Mouse (Mus musculus): ENCODE measurements around the gene Plekha1. TPM values are rescaled to one million over a fixed set of nuclear protein-coding genes. Genes with fewer than 3 reads are reported as not detected.

Plekha1 gene
- polyA plus RNA-seq, 1 experiment from 2014 or later, result 57.2 TPM

DNA sequence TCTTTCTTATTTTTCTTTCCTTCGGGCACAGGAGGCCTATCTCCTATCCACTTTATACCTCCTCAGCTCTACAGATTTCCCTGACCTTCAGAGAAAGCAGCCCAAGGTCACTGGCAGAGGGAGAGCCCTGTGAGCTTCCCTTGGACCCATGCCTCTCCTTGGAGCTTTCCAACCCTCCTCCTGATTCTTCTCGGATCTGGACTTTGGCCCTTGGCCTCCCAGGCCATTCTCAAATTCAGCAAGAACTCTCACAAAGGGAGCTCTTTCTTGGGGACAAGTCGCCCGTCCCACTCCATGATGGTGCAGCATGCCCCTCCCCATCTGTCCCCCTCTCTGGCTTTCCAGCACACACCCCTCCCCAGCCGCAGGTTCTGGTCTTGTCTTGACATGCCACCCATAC lies 85.4 kb downstream of the Plekha1 start:
- no peaks in the 10 kb centered on the region for H3K36me3 ChIP-seq (ENCODE audit: control insufficient read depth, insufficient read depth, low read length)
- no peaks in the 10 kb centered on the region; the same call in 1 of the 2 replicates for H3K4me1 ChIP-seq (ENCODE audit: control insufficient read depth, insufficient read depth, low read length)
- no peak overlapping the region for H3K9ac ChIP-seq (ENCODE audit: low read length)
- no peaks in the 10 kb centered on the region for H3K9me3 ChIP-seq (replicated peaks; ENCODE audit: control insufficient read depth, low read length)
- WGBS, result 82% methylated on average over 5 of the region's 5 CpGs
- ATAC-seq (ENCODE audit: insufficient read depth, low FRiP score), result no peak
- H3K27ac ChIP-seq (ENCODE audit: low read length), result no peak overlapping the region
- H3K27me3 ChIP-seq (ENCODE audit: control insufficient read depth, insufficient read depth, low read length), result no peaks in the 10 kb centered on the region
- H3K4me2 ChIP-seq (ENCODE audit: low read depth, low read length), result no peak overlapping the region
- H3K4me3 ChIP-seq (replicated peaks; ENCODE audit: low read length), result no peak overlapping the region

DNA sequence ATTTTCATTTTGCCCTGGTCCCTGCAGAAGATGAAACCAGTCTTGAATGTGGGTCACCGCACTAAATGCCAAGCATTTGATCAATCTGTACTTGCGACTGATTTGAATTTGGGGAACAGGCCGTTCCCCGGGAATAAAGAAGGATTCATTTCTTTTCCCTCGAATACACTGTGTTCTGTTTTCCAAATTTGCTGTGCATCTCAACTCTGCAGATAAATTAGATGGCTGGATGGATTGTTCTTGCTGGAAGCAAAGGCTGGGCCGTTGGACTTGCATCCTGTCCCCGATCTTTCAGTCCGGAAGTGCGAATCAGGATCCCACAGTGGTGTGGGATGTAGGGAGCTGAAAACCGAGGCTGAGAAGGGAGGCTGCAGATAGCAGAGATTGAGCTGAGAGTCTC lies 87.8 kb downstream of the Plekha1 start:
- H3K27ac ChIP-seq (ENCODE audit: low read length), result no peak overlapping the region
- H3K9me3 ChIP-seq (replicated peaks; ENCODE audit: control insufficient read depth, low read length), result no peaks in the 10 kb centered on the region
- H3K27me3 ChIP-seq (ENCODE audit: control insufficient read depth, insufficient read depth, low read length), result no peaks in the 10 kb centered on the region
- no peaks in the 10 kb centered on the region; the same call in 1 of the 2 replicates for H3K4me1 ChIP-seq (ENCODE audit: control insufficient read depth, insufficient read depth, low read length)
- 91% methylated on average over 10 of the region's 10 CpGs for WGBS
- no peaks in the 10 kb centered on the region for H3K36me3 ChIP-seq (ENCODE audit: control insufficient read depth, insufficient read depth, low read length)
- no peak overlapping the region for H3K9ac ChIP-seq (ENCODE audit: low read length)
- no peak for ATAC-seq (ENCODE audit: insufficient read depth, low FRiP score)
- H3K4me3 ChIP-seq (replicated peaks; ENCODE audit: low read length), result no peak overlapping the region
- no peak overlapping the region for H3K4me2 ChIP-seq (ENCODE audit: low read depth, low read length)

DNA sequence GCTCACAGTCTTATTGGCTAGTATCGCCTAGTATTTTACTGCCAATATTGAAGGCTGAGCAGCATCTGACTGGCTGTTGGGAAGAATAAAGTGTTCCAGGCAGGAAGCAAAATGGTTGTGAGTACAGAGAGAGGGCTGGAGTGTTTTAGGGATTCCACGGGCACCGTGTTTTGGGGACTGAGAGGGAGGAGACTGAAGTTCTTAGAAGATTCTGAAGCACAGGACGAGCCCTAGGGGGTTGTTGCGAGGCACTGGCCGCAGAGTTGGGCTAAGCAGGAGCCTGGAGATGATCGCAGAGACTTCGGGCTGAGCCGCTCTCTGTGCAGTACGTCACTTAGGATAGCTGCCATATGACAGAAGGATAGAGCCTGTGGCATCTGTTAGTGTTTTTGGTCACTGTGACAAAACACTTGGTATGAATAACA lies 88.6 kb downstream of the Plekha1 start:
- H3K9me3 ChIP-seq (replicated peaks; ENCODE audit: control insufficient read depth, low read length), result no peaks in the 10 kb centered on the region
- H3K4me2 ChIP-seq (ENCODE audit: low read depth, low read length), result no peak overlapping the region
- H3K27ac ChIP-seq (ENCODE audit: low read length), result no peak overlapping the region
- H3K4me3 ChIP-seq (replicated peaks; ENCODE audit: low read length), result no peak overlapping the region
- no peaks in the 10 kb centered on the region for H3K27me3 ChIP-seq (ENCODE audit: control insufficient read depth, insufficient read depth, low read length)
- ATAC-seq (ENCODE audit: insufficient read depth, low FRiP score), result no peak
- H3K36me3 ChIP-seq (ENCODE audit: control insufficient read depth, insufficient read depth, low read length), result no peaks in the 10 kb centered on the region
- no peak overlapping the region for H3K9ac ChIP-seq (ENCODE audit: low read length)
- 88% methylated on average over 10 of the region's 10 CpGs for WGBS
- H3K4me1 ChIP-seq (ENCODE audit: control insufficient read depth, insufficient read depth, low read length), result peaks cover 4% of the 10 kb centered on the region; the same call in 1 of the 2 replicates

DNA sequence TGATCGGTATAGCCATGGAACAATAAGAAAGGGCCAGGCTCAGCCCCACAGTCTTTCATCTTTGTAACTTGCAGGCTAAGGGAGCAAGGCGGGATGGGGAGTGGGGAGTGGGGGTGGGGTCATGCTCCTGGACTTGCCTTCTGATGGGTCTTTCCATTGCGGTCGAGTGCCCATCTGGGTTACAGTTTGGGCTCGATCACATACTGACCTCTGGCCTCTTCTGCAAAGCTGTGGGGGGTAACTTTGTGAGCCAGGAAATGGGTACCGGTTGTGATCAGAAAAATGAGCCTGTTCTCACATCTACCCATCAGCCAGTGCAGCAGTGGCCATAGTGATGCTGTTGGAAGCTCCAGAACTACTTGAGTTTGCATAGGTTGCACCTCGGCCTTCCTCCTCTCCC lies 93.0 kb downstream of the Plekha1 start:
- H3K9ac ChIP-seq (ENCODE audit: low read length), result no peak overlapping the region
- 83% methylated on average over 7 of the region's 7 CpGs for WGBS
- no peak overlapping the region for H3K27ac ChIP-seq (ENCODE audit: low read length)
- no peaks in the 10 kb centered on the region for H3K27me3 ChIP-seq (ENCODE audit: control insufficient read depth, insufficient read depth, low read length)
- ATAC-seq (ENCODE audit: insufficient read depth, low FRiP score), result no peak
- H3K4me2 ChIP-seq (ENCODE audit: low read depth, low read length), result no peak overlapping the region
- no peaks in the 10 kb centered on the region for H3K9me3 ChIP-seq (replicated peaks; ENCODE audit: control insufficient read depth, low read length)
- H3K4me1 ChIP-seq (ENCODE audit: control insufficient read depth, insufficient read depth, low read length), result peaks cover 20% of the 10 kb centered on the region
- H3K4me3 ChIP-seq (replicated peaks; ENCODE audit: low read length), result no peak overlapping the region
- H3K36me3 ChIP-seq (ENCODE audit: control insufficient read depth, insufficient read depth, low read length), result no peaks in the 10 kb centered on the region

DNA sequence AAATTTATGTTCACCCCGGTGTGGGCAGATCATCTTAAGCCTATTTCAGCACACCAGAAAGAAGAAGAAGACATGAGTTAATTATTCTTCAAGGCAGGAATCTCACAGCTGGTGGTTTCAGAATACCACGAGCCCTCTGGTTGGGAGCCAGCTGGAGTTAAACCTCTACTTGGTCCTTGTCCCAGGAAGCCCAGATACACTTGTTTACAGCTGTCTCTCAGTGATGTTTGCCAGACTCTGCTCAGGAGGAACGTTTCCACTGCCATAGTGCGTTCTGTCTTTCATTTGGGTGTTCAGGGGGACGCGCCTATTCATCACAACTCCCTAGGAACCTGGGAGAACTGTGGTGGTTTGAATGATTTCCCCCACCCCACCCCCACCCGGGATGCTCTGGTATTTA lies 94.3 kb downstream of the Plekha1 start:
- Histone ChIP-seq H3K9me3 (replicated peaks; ENCODE audit: control insufficient read depth, low read length) (no peaks in the 10 kb centered on the region), H3K9ac (ENCODE audit: low read length) (no peak overlapping the region), H3K27me3 (ENCODE audit: control insufficient read depth, insufficient read depth, low read length) (no peaks in the 10 kb centered on the region), H3K27ac (ENCODE audit: low read length) (peak overlapping the region; percentile 63), H3K4me3 (replicated peaks; ENCODE audit: low read length) (no peak overlapping the region), H3K4me1 (ENCODE audit: control insufficient read depth, insufficient read depth, low read length) (peaks cover 25% of the 10 kb centered on the region), H3K4me2 (ENCODE audit: low read depth, low read length) (peak overlapping the region; percentile 24), H3K36me3 (ENCODE audit: control insufficient read depth, insufficient read depth, low read length) (no peaks in the 10 kb centered on the region)
- WGBS, result 19% methylated on average over 7 of the region's 7 CpGs
- peak; percentile 80; the same call in 1 of the 2 replicates for ATAC-seq (ENCODE audit: insufficient read depth, low FRiP score)

DNA sequence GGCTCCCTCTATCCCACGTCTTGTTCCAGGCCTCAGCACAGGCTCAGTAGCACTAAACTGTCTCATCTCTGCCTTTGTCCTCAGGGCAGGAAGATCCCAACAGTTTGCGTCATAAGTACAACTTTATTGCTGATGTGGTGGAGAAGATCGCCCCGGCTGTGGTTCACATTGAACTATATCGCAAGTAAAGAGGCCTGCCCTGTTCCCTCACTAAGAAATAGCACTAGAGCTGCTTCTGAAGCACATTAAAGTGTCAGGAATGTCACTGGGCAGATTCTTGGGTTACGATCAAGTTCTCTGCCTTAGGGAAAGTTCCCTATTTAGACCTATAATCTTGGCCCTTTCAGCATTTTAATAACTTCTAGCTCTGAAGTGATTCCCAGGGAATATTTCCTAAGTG lies 95.9 kb downstream of the Plekha1 start:
- Histone ChIP-seq H3K9me3 (replicated peaks; ENCODE audit: control insufficient read depth, low read length) (no peaks in the 10 kb centered on the region), H3K27ac (ENCODE audit: low read length) (peak overlapping the region; percentile 40; the same call in 1 of the 2 replicates), H3K9ac (ENCODE audit: low read length) (no peak overlapping the region), H3K4me2 (ENCODE audit: low read depth, low read length) (no peak overlapping the region), H3K4me1 (ENCODE audit: control insufficient read depth, insufficient read depth, low read length) (peaks cover 38% of the 10 kb centered on the region), H3K36me3 (ENCODE audit: control insufficient read depth, insufficient read depth, low read length) (no peaks in the 10 kb centered on the region), H3K4me3 (replicated peaks; ENCODE audit: low read length) (no peak overlapping the region), H3K27me3 (ENCODE audit: control insufficient read depth, insufficient read depth, low read length) (no peaks in the 10 kb centered on the region)
- WGBS, result 80% methylated on average over 6 of the region's 6 CpGs
- ATAC-seq (ENCODE audit: insufficient read depth, low FRiP score), result no peak

Small RNA genes lying within 50 kb of the gene (microRNA-seq; reads per million reads assigned to microRNA genes)
- 0.83 reads per million for gene Mir7061

Other genes starting within 250 kb of the Plekha1 start
- 0.10 and 0.14 TPM in 2 replicates for gene Btbd16, start 91.7 kb upstream of the Plekha1 start, polyA plus RNA-seq (2015; fragmentation: Nextera tagmentation; extraction: Ambion mirVana)
- gene Htra1, start 70.4 kb downstream of the Plekha1 start, polyA plus RNA-seq (2015; fragmentation: Nextera tagmentation; extraction: Ambion mirVana), result 30.3 and 32.2 TPM in 2 replicates
- 68.6 and 80.4 TPM in 2 replicates for gene Dmbt1, start 166.3 kb downstream of the Plekha1 start, polyA plus RNA-seq (2015; fragmentation: Nextera tagmentation; extraction: Ambion mirVana)